Mouse (Mus musculus) CH12F3 (cell line): ENCODE measurements around the gene Tymp.

Experiments
- in situ Hi-C: fragments of 300-500 bp; cut with MboI; formaldehyde crosslinking; loops from 2 replicates; pipeline ENCODE4 v1.14.3; 2020; ENCODE audit warnings: low sequenced_read_pairs

The Tymp gene

DNA sequence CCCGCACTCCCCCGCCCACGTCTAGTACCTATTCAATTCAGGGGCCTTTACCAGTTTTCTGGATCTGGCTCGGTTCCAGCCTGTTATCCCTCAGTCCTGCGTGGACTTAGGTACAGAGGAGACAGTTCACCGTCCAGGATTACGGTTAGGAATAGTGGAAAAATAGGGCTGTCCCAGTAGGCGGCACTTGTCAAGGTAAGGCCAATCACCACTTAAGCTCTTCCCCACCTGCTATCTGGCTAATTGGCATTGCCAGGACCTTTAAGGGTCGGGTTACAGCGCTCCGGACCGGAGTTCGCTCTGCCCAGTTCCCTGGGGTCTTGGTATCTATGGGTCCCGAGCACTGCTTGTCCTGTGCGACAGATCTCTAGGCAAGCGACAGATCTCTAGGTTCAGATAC lies at the start of gene Tymp:
TSS of gene Tymp (minus strand) at position 83 of the 400 bp plus-strand sequence.
- in situ Hi-C loops, result no loop called here

DNA sequence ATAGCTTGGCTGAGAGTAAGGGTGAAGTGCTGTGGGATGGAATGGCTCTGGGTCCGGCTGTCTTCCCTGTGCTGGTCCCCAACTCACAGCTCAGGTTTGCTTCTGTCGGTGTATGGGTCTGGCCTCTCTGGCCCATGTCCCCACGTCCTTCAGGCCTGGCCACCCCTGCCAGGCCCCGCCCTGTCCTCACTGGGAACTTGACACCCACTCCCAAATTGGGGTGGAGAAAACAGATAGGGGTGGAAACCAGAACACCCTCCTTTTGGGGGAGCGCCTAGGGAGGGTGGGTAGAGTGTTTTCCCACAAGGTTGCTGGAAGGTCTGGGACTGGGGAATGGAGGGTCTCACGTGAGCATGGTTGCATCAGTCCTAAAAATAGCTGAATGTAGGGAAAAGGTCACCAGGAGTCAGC lies 48.9 kb upstream of the Tymp start, which contains the start of gene Cpt1b:
TSS of gene Cpt1b (minus strand) at position 153 of the 411 bp plus-strand sequence.
- in situ Hi-C loops, result no loop called here

DNA sequence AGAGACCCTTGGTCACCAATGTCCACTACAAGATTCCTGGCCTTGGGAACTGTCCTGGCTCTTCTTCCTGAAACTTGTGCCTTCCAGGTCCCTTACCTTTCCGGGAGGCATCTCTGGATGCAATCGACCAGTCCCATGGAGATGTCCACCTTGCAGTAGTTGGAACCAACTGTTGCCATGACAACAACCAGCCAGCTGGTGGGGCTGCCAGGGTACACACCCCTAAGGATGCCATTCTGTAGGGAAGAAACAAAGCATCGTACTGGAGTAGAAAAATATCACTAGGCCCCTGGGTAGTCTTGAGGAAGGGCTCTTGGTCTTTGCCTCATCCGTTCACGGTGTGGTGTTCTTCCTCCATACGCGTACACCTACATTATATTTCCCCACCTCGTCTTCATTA lies 47.8 kb upstream of the Tymp start:
- in situ Hi-C loops, result no loop called here

DNA sequence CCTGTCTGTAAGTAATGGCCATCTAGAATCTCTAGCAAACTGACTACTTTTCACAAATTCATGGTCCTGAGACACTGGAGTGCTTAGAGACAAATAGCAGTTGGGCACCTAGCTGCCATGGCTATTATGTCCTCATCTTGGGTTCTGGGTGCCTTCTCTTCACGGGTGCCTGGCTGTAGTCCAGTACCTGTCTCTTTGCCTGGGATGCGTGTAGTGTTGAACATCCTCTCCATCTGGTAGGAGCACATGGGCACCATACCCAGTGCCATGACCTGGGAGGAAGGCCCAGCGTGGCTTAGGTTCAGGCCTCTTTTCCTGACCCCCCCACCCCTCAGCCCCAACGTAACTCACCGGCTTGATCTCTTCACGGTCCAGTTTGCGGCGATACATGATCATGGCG lies 45.1 kb upstream of the Tymp start:
- in situ Hi-C loops, result no loop called here

DNA sequence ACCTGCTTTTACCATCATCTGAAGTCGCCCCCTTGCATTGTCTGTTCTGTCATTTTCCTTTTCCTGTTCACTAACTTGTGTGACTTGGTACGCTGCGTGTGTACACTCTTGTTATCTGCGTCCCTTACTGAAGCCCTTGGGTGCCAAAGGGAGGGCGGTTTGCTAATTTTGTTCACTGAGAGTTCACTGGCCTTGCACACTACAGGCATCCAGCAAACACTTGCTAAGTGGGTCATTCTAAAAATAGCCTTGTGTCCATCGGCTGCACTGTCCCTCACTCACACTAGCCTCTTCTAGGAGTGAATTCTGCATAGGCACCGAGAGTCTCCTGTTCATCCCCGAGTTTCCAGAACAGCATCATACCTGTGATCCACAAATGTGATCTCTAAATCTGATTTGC lies 38.4 kb upstream of the Tymp start:
- in situ Hi-C loops, result no loop called here

DNA sequence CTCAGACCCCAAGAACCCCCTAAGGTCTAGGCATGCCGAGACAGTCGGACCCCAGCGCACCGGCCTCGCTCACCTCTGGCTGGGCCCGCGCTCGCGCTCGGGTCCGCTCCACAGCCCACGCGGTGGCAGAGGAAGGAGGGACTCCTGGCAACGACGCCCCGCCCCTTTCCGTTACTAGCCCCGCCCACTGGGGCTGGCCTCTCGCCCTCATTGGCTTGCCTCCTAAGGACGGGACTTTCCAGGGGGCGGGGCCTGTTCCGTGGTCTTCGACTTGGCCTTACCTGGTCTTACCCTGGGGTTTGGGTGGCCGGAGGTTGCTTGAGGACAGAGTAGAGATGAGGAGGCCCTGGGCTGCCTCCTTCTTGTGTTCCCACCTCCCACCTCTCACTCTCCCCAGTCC lies 33.3 kb upstream of the Tymp start, which contains the start of gene Syce3:
TSS of gene Syce3 (minus strand) at position 386 of the 400 bp plus-strand sequence.
- in situ Hi-C loops, result no loop called here

DNA sequence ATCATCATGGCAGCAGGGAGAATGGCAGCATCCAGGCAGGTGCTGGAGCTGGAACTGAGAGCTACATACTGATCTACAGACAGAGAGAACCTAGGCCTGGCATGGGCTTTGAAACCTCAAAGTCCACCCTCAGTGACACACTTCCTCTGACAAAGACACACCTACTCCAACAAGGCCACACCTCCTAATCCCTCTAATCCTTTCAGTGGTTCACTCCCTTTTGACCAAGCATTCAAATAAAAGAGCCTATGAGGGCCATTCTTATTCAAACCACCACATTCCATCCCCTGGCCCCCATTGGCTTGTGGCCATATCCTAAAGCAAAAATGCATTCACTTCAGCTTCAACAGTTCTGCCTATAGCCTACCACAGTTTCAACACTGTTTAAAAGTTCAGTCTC lies 29.9 kb upstream of the Tymp start:
- in situ Hi-C loops, result no loop called here

DNA sequence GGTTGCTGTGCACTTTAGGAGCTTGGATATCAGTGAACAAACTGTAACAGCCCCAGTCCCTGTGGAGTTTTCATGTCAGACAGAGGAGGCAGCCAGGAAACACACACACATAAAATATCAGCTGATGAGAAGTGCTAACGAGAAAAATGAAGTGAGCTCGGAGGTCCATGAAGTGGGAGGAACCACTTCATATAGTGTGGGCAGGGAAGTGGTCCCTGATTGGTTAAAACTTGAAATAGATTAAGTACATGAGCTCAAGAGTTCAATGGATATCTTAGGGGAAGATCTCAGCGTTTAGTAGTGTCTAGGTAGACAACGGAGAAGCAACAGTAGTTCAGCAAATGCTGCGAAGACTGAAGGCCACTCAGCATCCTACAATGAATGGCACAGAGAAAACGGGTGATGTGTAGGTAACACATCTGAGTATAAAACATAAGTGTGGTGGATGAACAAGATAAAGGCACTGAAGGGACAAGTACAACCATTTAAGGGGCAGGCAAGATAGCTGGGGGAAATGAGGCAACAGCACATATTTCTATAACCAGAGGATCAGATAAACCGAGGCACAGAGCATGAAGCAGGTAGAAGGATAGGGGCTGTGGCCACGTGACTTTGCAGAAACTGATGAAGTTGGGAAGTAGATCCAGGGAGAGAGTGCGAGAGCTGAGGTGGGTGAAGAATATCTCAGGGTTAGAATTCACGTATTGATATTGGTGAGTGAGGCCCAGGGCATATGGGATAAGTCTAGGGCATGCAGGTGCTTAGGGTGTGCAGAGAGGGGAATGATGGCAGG lies 28.2 kb upstream of the Tymp start:
- in situ Hi-C loops, result no loop called here

DNA sequence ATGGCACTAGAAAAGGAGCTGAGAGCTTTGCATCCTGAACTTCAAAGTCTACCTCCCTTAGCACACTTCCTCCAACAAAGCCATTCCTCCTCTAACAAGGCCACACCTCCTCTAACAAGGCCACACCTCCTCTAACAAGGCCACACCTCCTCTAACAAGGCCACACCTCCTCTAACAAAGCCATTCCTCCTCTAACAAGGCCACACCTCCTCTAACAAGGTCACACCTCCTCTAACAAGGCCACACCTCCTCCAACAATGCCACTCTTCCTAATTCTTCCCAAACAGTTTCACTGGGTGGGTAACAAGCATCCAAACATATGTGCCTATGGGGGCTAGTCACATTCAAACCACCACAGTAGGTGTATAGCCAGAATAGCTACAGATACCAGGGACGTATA lies 25.6 kb upstream of the Tymp start:
- in situ Hi-C loops, result no loop called here

DNA sequence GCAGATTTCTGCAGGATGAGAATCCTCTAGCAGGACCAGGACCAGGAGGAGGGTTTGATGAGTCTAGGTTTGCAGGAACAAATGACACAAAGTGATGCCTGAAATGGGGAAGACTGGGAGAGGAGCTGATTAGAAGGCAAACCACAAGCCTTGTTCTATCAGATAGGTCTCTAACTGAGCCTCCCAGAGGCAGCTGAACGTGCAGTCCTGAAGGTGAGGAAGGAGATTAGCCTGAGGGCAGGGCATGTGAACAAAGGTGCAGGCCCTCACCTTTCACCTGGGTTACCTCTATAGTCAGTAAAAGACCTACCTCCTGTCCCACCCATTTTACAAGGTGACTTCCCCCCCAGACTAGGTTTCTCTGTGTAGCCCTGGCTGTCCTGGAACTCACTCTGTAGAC lies 22.9 kb upstream of the Tymp start:
- in situ Hi-C loops, result no loop called here

DNA sequence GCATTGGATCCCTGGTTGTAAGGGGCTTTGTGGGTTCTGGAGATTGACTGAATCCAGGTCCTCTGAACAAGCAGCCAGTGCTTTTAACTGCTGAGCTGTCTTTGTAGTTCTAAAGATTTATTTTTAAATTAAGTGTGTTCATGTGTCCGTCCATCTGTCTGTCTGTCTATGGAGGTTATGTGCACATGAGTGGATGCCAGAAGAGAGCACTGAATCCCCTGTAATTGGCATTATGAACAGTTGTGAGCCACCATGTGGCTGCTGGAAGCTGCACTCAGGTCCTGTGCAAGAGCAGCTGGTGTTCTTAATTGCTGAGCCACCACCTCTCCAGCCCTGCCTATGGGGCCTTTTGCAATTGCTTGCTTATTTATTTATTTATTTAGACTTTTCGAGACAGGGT lies 21.3 kb upstream of the Tymp start:
- in situ Hi-C loops, result no loop called here

DNA sequence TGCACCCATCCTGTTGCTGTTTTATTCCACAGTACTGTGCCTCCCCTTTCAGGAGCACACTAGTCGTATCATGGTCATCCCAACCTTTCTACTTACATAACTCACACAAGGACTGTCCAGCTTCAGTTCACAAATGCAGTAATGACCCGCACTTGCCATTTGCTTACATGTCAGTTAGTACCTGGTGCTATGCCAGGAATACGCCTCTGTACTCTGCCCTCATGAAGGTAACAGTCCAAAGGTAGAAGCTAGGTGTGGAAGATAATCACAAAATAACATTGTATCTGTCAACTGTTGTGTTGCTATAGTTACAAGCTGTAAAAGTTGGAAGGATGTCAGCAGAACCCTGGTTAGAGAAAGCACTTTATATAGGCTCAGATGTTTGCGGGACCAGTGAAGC lies 20.0 kb upstream of the Tymp start:
- in situ Hi-C loops, result no loop called here

DNA sequence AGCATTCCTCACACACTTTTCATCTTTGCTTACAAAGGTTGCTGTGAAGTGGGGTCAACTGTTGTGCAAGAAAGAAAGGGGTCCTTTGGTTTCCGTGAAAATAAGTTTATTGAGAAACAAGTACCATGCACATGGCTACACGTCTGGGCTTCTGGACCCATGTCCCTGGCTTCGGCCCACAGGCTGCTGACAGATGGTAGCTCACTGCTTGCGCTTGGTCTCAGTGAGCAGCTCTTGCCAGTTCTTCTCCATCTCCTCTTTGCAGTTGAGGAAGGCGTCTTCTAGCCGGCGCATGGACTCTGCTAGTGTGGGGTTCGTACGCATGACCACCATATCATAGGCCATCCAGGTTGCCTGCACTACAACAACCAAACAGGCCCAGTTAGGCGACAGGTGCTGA lies 13.2 kb upstream of the Tymp start:
- in situ Hi-C loops, result no loop called here

DNA sequence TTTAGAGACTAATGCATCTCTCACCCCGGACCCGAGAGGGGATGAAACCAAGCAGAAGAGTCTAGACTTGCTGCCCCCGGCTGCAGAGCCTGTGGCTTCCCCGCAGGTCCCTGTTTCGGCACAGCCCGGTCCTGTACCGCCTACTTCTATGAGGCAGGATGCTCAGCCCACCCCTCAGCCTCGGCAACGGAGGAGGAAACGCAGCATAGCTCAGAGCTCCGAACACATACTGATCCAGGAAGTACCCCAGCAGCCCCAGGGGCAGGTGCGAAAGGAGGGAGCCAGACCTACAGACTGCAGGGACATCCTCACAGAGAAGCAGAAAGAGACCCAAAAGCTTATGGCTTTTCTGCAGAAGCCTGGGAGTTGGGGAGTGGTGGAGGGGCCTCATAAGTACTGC lies 10.3 kb upstream of the Tymp start:
- in situ Hi-C loops, result no loop called here

DNA sequence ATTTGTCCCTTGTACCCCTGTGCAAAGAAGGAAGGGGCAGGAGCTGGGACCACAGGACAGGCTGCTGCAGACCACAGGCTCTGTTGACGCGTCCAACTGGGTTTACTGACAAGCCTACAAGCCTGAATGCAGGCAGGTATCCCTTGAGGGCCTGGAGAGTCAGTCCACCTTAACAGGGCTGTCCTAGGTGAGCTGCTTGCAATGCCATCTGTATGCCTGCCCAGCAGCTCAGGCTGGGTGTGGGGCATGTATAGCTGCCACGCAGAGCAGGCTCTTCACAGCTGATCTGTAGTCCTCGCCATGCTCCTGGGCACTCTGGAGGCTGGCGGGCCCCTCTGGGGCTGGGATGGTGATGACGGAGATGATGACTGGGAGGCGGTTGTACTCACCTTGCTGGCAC lies 7.8 kb upstream of the Tymp start, which contains the start of gene Klhdc7b:
TSS of gene Klhdc7b (plus strand) at position 301 of the 400 bp plus-strand sequence.
- in situ Hi-C loops, result no loop called here

DNA sequence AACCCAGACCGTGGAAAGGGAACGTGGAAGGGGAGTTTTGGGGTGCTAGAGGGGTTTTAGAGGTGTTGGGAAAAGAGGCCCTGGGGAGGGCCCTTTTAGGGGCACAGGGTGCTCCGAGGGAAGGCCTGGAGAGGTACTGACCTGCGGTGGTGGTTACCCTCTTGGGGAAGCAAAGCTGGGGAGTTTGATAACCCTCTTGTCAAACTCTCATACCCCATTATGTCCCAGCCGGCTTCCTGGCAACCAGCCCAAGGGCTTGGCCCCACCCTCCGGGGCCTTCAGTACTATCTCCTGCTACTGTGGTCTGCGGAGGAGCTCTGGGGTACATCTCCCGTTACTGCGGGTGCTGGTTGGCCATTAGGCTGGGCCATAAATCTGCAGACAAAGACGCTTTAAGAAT lies 2.6 kb upstream of the Tymp start:
- in situ Hi-C loops, result no loop called here

DNA sequence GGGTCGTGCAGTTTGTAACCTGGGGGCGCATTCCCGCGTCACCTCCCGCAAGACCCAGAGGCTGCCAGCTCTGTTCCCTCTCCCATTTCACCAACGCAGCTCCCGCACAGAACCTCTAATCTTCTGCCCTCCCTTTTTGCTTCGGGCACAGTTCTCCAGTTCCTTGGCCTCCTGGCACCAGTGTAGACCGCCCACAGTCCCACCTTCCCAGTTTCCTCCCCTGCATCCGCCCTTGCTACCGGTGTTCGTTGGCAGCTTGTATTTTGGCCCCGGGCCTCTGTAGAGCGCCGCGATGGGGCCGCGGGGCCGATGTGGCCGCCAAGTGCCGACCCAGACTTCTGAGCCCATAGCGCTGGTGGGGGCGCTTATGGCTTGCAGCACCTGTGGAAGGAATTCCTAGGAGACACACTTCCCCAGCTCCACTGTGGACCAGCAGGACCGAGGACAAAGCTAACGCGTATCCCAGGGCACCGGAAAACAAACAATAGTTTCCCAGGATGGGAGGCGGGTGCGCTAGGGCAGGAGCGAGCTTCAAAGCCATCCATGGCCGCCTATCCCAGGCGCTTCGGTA lies 2.1 kb upstream of the Tymp start, which contains the start of gene Odf3b:
TSS of gene Odf3b (minus strand) at position 452 of the 571 bp plus-strand sequence.
- in situ Hi-C loops, result no loop called here

DNA sequence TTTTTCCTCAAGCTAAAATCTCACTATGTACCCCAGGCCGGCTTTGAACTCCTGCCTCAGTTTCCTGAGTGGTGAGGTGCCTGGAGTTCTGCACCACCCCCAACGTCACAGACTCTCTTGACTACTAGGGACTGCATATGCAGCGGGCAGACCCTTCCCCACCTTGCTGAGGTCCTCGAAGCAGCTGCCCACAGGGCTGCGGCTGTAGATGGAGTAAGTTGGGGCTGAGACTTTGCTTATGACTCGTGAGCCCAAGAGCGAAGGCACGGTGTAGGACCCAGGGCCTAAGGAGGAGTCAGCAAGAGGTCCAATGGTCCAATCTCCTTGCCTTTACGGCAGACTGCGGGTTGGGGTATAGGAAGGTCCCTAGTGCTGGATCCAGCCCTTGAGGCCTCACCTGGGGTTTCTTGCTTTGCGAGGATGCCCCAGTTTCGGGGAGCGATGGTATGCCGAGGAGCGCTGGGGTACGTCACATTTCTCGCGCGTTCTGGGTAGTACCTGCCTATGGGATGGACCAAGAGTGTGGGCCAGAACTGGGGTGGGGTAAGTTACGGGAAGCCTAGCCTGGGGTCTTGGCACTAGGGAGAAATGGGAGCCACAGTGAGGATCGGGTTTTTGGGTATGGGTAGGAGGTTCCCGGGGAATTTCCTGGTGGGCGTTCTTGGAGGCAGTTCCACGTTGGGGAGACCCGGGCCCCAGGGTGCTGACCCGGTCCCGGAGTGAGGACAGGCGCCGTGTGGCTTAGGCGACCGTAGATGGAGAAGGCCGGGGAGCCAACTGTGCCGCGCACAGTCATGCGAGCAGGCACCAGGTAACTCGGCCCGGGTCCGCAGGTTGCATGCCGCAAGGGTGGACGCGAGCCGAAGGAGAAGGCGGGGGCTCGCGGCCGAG lies 1.3 kb upstream of the Tymp start:
- in situ Hi-C loops, result no loop called here

DNA sequence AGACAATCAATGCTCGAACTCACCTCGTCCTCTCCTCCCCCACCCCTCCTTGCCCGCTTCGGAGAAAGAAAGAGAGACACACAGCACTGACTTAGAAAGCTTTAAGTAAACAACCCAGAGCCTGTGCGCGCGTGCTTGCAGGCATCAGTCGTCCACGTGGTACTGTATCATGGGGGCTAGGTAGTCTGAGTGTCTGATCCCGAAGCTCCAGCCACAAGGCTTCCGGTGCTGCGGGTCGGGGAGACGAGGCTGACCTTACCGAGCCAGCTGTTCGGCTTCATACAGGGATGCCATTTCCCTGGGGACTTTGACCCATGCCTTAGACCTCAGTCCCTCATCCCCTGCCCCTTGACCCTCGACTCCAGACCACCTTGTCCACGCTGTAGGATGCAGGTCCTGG lies 523 bp upstream of the Tymp start:
- in situ Hi-C loops, result no loop called here

DNA sequence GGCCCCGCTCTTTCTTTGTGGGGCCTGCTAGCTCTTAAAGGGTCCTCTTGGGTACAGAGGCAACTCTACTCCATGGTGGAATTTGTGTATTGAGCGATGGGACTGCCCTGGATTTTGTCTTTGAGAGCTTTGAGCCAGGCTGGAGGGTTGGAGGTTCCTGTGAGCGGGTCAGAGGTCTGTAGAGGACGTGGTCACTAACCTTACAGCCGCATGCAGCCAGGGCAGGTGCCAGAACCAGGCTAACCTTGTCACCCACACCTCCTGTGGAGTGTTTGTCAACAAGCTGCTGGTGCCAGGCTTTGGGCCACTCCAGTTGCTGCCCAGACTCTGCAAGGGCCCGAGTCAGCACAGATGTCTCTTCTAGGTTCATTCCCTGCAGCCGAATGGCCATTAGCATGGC lies 799 bp downstream of the Tymp start:
- in situ Hi-C loops, result no loop called here

DNA sequence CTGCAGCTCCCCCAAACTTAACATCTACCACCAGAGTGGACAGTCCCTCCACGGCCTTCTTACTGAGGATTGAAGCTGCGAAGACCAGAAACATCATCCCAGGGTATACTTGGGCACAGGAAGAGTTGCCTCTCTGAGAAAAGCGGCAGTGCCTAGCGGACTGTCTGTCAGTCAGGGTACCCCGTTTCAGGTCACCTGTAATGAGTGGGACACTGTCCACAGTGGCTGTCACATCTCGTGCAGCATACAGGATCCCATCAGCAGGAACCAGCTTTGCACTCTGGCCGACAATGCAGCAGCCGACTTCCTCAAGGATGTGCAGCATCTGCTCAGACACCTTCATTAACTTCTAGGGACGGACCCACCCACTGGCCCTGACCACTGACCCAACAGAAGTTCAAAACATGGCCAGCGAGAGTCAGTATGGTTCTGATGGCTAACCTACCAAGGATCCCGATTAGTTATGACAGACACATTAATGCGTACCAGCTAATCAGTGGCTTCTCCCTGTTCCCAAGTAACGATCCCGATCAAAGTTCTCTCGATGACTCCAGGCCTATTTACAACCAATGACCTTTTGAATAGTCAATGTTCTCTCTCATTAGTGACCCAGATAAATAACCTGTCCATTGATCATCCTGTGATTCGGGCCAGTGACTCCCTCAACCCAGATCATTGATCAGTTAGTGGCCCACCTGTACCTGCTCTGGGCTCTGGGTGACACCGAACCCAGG lies 1.9 kb downstream of the Tymp start:
- in situ Hi-C loops, result no loop called here
